Mouse (Mus musculus) neural tube, embryonic 15.5 days (tissue): Measurements from ENCODE around the gene Stim1. TPM values are rescaled to one million over a fixed set of nuclear protein-coding genes. Genes with fewer than 3 reads are reported as not detected.
"Not testable (repeated sequence)": the region's sequence is repeated elsewhere in the genome, so short reads cannot be mapped to it uniquely, and the experiment has no call there.

Experiments
- ATAC-seq: fragments of 200-750 bp; cut with Nextera tagmentation; 2 replicates; pipeline ENCODE4 v1.8.0; 2017; ENCODE audit warnings: mild to moderate bottlenecking, moderate TSS enrichment, moderate library complexity; ENCODE audit not compliant: low FRiP score
- H3K27ac ChIP-seq: fragments of 300-500 bp; sonication (generic); replicated peaks from 2 replicates; pipeline ENCODE4 v1.5.1; 2015; ENCODE audit warnings: mild to moderate bottlenecking, inconsistent platforms
- H3K27me3 ChIP-seq: fragments of 300-500 bp; sonication (generic); replicated peaks from 2 replicates; pipeline ENCODE4 v1.6.1; 2015; ENCODE audit warnings: inconsistent platforms
- H3K36me3 ChIP-seq: fragments of 300-500 bp; sonication (generic); 2 replicates; pipeline ENCODE4 v1.6.1; 2015; ENCODE audit warnings: inconsistent platforms
- H3K4me1 ChIP-seq: fragments of 300-500 bp; sonication (generic); 2 replicates; pipeline ENCODE4 v1.6.1; 2015; ENCODE audit warnings: inconsistent platforms
- H3K4me2 ChIP-seq: fragments of 300-500 bp; sonication (generic); 2 replicates; pipeline ENCODE4 v1.6.1; 2015; ENCODE audit warnings: inconsistent platforms, mild to moderate bottlenecking, moderate library complexity
- H3K4me3 ChIP-seq: fragments of 300-500 bp; sonication (generic); replicated peaks from 2 replicates; pipeline ENCODE4 v1.5.1; 2015; ENCODE audit warnings: mild to moderate bottlenecking, inconsistent platforms
- H3K9ac ChIP-seq: fragments of 300-500 bp; sonication (generic); replicated peaks from 2 replicates; pipeline ENCODE4 v1.6.1; 2015; ENCODE audit warnings: mild to moderate bottlenecking, inconsistent platforms
- H3K9me3 ChIP-seq: fragments of 300-500 bp; sonication (generic); replicated peaks from 2 replicates; pipeline ENCODE4 v1.6.1; 2016; ENCODE audit warnings: inconsistent platforms
- WGBS: fragments of 180-500 bp; shearing (Covaris S2); methylation state at CpG from one replicate; pipeline ENCODE4 v1.1.7; 2015; ENCODE audit warnings: mixed read lengths; 5-methylcytosine and 5-hydroxymethylcytosine counted together
- polyA plus RNA-seq: library from polyadenylated mRNA; unstranded; fragments of >200 nt; fragmentation: Nextera tagmentation; extraction: Ambion mirVana; gene quantifications from 2 replicates; pipeline ENCODE4 v1.2.1, GENCODE M21; 2015

The Stim1 gene
- polyA plus RNA-seq, 1 experiment from 2014 or later = 13.2 TPM

DNA sequence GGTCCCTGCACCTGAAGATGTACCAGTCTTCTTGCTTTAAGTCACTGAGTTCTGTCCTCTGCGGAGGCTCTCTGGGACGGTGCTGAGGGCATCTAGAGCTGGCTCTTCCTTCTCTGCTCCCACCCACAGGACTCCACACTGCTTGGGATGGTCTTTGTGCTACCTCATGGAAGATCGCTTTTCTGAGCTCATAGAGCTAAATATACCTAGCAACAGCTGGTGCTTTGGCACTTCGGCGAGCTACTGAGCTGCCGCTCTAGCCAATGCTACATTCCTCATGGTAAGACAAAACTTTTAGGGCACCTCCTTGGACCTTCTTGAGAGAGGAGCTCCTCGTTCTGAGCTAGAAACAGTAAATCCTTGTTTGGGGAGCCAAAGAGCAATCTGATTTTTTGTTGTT lies 115.6 kb downstream of the Stim1 start:
- 92% methylated on average over 7 of the region's 7 CpGs for WGBS
- H3K36me3 ChIP-seq = no peaks in the 10 kb centered on the region

DNA sequence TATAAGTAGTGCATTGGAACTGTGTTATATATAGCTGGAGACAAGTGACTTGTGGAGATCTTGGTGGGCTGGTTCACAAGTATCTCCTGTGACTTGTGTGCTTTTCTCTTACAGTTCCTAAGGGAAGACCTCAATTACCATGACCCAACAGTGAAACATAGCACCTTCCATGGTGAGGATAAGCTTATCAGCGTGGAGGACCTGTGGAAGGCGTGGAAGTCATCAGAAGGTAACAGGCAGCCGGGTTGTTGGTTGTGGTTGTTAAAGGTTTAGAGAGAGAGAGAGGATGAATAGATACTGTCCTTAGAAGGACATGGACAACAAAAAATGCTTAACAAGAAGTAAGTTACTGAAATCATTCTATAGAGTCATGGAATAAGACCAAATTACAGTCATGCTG lies 118.4 kb downstream of the Stim1 start:
- H3K9me3 ChIP-seq = no peaks in the 10 kb centered on the region
- H3K4me1 ChIP-seq = no peaks in the 10 kb centered on the region
- H3K4me3 ChIP-seq = no peak overlapping the region
- no peaks in the 10 kb centered on the region for H3K36me3 ChIP-seq
- ATAC-seq = no peak
- 91% methylated on average over 3 of the region's 3 CpGs for WGBS
- no peak overlapping the region for H3K9ac ChIP-seq
- no peaks in the 10 kb centered on the region for H3K27me3 ChIP-seq
- H3K27ac ChIP-seq = no peak overlapping the region
- no peak overlapping the region for H3K4me2 ChIP-seq

More for the DNA sequence above, 115.6 kb downstream of the Stim1 start:
- no peak for ATAC-seq
- Histone ChIP-seq H3K4me3 (no peak overlapping the region), H3K4me1 (no peaks in the 10 kb centered on the region), H3K9ac (no peak overlapping the region), H3K27ac (no peak overlapping the region), H3K9me3 (no peaks in the 10 kb centered on the region), H3K27me3 (no peaks in the 10 kb centered on the region), H3K4me2 (no peak overlapping the region)

DNA sequence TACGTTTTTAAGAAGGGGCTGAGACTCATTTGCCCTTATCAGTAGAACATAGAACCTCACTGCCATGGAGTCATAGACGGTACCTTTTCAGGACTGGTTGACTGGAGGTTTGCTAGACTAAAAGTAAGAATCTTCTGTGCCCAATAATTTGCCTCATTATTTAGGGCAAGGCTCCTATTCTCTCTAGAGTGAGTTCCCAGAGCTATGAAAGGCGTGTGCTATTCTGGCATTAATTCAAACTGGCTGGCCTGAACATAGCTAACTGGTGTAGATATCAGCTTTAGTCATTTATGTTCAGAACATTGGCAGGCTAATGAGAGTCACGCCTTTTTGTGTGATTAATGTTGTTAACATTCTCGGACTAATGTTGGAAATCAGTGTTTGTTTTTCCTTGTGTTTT lies 121.5 kb downstream of the Stim1 start:
- ATAC-seq = no peak
- H3K4me2 ChIP-seq = no peak overlapping the region
- H3K27me3 ChIP-seq = no peaks in the 10 kb centered on the region
- no peak overlapping the region for H3K9ac ChIP-seq
- H3K27ac ChIP-seq = no peak overlapping the region
- H3K4me3 ChIP-seq = no peak overlapping the region
- no peaks in the 10 kb centered on the region for H3K36me3 ChIP-seq
- H3K4me1 ChIP-seq = no peaks in the 10 kb centered on the region
- WGBS = 71% methylated on average over 5 of the region's 5 CpGs
- no peaks in the 10 kb centered on the region for H3K9me3 ChIP-seq

DNA sequence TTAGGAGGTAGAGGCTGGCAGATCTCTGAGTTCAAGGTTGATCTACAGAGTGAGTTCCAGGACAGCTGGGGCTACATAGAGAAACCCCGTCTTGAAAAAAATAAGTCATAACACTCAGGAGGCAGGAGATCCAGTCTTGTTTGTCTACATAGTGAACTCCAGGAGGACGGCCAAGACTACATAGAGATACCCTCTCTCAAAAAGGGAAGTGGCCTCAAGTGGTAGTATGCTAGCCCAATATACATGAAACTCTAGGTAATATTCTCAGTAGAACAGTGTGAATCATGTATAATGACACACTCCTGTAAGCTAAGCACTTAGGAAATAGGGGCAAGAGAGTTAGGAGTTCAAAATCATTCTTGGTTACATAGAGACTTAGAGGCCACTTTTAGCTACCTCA lies 126.3 kb downstream of the Stim1 start:
- Histone ChIP-seq H3K9me3 (no peaks in the 10 kb centered on the region), H3K27me3 (no peaks in the 10 kb centered on the region), H3K4me1 (no peaks in the 10 kb centered on the region), H3K4me3 (no peak overlapping the region), H3K27ac (no peak overlapping the region), H3K9ac (no peak overlapping the region), H3K36me3 (no peaks in the 10 kb centered on the region), H3K4me2 (no peak overlapping the region)
- WGBS = 92% methylated on average over 2 of the region's 2 CpGs
- ATAC-seq = no peak

DNA sequence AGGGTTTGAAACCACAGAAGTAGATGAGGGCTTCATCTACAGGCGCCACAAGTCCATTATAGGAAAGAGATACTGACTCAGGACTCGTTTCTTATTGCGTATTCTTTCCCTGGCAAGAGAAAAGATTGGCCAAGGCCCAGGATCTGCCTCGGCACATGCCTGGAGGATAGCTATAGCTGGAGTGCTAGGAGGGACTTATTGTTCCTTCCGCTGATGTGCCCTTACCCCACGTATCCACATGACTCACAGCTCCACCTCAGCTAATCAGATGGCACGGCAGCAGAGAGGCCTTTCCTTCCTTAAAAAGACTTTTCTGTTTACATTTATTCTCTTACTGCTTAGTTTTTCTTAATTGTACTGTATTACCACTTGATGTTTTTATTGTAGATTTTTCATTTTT lies 128.3 kb downstream of the Stim1 start:
- WGBS = 78% methylated on average over 7 of the region's 7 CpGs
- no peak overlapping the region for H3K4me2 ChIP-seq

DNA sequence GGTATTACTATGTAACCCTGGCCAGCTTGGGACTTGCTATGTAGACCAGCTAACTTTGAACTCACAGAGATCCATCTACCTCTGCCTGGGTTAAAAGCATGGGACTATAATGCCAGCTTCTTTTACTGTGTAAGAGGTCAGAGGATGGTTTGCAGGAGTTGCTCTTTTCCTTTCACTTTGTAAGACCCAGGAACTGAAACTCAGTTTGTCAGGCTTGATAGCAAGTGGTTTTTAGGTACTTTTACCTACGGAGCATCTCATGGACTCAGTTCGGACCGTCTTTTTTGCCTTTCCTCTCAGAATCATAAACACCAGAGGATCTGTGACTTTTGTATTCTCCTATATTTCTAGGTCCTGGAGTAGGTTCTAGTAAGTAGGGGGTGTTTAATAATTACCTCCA lies 128.7 kb downstream of the Stim1 start:
- Histone ChIP-seq H3K36me3 (no peaks in the 10 kb centered on the region), H3K9ac (no peak overlapping the region), H3K9me3 (no peaks in the 10 kb centered on the region), H3K4me2 (no peak overlapping the region), H3K27ac (no peak overlapping the region), H3K4me3 (no peak overlapping the region), H3K27me3 (no peaks in the 10 kb centered on the region), H3K4me1 (no peaks in the 10 kb centered on the region)
- 92% methylated on average over 3 of the region's 3 CpGs for WGBS
- no peak for ATAC-seq

More for the DNA sequence above, 128.3 kb downstream of the Stim1 start:
- Histone ChIP-seq H3K4me1 (no peaks in the 10 kb centered on the region), H3K27ac (no peak overlapping the region), H3K9ac (no peak overlapping the region), H3K4me3 (no peak overlapping the region), H3K36me3 (no peaks in the 10 kb centered on the region), H3K9me3 (no peaks in the 10 kb centered on the region), H3K27me3 (no peaks in the 10 kb centered on the region)
- ATAC-seq = no peak

DNA sequence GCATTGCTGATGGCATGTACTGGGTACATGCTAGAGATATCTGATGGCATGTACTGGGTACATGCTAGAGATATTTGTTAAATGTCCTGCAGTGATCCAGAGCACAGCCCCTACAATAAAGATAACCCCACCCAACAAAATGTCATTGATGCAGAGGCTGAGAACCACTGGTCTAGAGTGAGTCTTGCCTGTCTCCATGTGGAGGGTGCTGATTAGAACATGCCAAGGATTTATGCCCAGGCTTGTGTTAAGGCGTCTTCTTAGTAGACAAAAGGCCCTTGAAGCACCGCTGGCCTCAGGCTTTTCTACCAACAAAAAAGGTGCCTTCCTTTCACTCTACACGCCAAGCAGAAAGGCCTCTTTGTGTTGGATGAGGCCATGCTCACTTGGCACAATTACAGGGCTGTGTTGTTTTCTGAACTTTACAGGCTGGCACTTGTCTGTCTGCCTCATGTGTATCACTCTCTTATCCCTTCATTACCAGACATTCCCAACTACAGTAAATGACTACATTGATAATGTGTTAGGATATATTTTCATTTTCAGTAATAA lies 131.7 kb downstream of the Stim1 start:
- no peaks in the 10 kb centered on the region for H3K27me3 ChIP-seq
- H3K27ac ChIP-seq = no peak overlapping the region
- no peak overlapping the region for H3K4me2 ChIP-seq
- H3K36me3 ChIP-seq = no peaks in the 10 kb centered on the region
- no peaks in the 10 kb centered on the region for H3K9me3 ChIP-seq
- ATAC-seq = no peak
- H3K4me3 ChIP-seq = no peak overlapping the region
- no peak overlapping the region for H3K9ac ChIP-seq
- no peaks in the 10 kb centered on the region for H3K4me1 ChIP-seq
- WGBS = 24% methylated on average over 3 of the region's 3 CpGs

DNA sequence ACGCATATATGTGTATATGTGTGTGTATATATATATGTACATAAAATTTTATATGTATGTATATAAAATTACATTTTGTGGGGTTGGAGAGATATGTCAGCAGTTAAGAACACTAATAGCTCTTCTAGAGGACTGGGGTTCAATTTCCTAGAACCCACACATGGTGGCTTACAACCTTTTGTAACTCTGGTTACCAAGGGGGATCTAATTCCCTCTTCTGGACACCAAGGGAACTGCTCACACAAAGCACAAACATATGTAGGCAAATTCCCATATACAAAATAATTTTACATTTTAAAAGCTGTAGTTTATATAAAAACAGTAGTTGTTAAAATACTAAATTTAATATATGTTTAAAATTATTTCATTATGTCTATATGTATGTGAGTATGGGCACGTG lies 136.5 kb downstream of the Stim1 start:
- Histone ChIP-seq H3K27me3 (no peaks in the 10 kb centered on the region), H3K9ac (no peak overlapping the region), H3K27ac (no peak overlapping the region), H3K9me3 (no peaks in the 10 kb centered on the region), H3K4me3 (no peak overlapping the region), H3K36me3 (peaks cover 5% of the 10 kb centered on the region; the same call in 1 of the 2 replicates), H3K4me2 (no peak overlapping the region), H3K4me1 (no peaks in the 10 kb centered on the region)
- no peak for ATAC-seq
- 93% methylated on average over 2 of the region's 2 CpGs for WGBS

DNA sequence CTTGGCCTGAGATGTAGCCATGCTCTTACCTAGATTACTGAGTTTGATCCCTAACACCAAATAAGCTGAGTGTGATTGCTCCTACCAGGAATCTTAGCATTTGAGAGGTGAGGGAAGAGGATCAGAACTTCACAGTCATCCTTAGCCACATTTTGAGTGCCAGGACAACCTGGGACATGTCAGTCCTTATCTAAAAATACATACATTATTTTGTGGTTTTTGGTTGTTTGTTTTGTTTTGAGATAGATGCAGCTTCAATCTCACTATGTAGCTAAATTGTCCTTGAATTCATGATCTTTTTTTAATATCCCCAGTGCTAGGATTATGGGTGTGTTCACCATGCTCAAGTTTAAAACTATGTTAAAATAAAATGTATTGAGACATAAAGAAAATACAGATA lies 139.8 kb downstream of the Stim1 start:
- H3K27me3 ChIP-seq = no peaks in the 10 kb centered on the region
- H3K9me3 ChIP-seq = no peaks in the 10 kb centered on the region
- no peak overlapping the region for H3K4me3 ChIP-seq
- H3K4me1 ChIP-seq = no peaks in the 10 kb centered on the region
- H3K4me2 ChIP-seq = no peak overlapping the region
- H3K27ac ChIP-seq = no peak overlapping the region
- H3K9ac ChIP-seq = no peak overlapping the region
- peaks cover 5% of the 10 kb centered on the region; the same call in 1 of the 2 replicates for H3K36me3 ChIP-seq
- ATAC-seq = no peak

DNA sequence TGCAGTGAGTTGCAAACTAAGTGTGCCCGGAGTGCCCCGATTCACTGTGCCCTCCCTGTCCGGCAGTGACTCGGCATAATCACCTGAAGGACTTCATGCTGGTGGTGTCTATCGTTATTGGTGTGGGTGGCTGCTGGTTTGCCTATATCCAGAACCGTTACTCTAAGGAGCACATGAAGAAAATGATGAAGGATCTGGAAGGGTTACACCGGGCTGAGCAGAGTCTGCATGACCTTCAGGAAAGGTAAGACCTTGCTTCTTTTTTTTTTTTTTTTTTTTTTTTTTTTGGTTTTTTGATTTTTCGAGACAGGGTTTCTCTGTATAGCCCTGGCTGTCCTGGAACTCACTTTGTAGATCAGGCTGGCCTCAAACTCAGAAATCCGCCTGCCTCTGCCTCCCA lies 147.7 kb downstream of the Stim1 start:
- not testable (repeated sequence) for H3K27ac ChIP-seq, H3K4me1 ChIP-seq, H3K9me3 ChIP-seq, H3K4me2 ChIP-seq, H3K4me3 ChIP-seq, H3K27me3 ChIP-seq, ATAC-seq, H3K36me3 ChIP-seq, H3K9ac ChIP-seq
- WGBS = 94% methylated on average over 9 of the region's 9 CpGs

DNA sequence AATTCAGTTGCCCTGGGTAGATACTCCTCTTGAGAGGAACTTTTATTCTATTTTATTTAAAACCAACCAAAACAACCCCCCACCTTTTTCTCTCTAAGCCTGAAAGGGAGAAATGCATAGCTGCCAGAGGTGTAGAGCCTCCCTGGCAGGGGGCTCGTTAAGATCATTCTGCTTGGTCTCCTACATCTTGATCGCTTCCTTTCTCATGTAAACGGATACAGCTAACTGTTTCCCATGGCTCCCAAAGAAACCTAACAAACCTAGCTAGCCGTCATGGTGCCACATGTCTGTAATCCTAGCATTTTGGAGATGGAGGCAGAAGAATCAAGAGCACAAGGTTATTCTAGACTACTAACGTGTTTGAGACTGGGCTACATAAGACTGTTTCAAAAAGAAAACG lies 148.2 kb downstream of the Stim1 start:
- H3K9me3 ChIP-seq = no peaks in the 10 kb centered on the region
- no peak overlapping the region for H3K27ac ChIP-seq
- no peaks in the 10 kb centered on the region for H3K27me3 ChIP-seq
- no peak overlapping the region for H3K4me3 ChIP-seq
- WGBS = 53% methylated on average over 6 of the region's 6 CpGs
- H3K36me3 ChIP-seq = no peaks in the 10 kb centered on the region
- H3K4me1 ChIP-seq = no peaks in the 10 kb centered on the region
- no peak overlapping the region for H3K4me2 ChIP-seq
- no peak overlapping the region for H3K9ac ChIP-seq
- ATAC-seq = no peak

DNA sequence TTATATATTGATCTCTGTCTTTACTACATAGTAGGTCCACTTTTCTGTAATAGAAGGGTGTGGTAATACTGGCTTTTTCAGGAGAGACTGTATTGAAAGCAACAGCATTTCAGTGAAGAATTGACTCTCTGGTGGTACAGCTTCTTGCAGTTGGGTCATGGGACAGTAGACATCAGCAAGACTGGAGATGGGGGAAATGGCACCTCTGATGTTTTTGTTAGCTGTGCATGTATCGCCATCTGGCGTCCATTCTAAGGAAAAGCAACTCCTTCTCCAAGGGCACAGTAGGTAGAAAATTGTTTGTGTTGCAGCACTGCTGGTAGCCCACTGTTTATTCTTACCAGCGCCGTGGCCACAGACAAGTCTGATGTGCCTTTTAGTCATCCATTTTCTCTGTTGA lies 149.8 kb downstream of the Stim1 start:
- Histone ChIP-seq H3K4me1 (no peaks in the 10 kb centered on the region), H3K9me3 (no peaks in the 10 kb centered on the region), H3K9ac (no peak overlapping the region), H3K27ac (no peak overlapping the region), H3K4me2 (no peak overlapping the region), H3K4me3 (no peak overlapping the region), H3K27me3 (no peaks in the 10 kb centered on the region), H3K36me3 (no peaks in the 10 kb centered on the region)
- 7% methylated on average over 4 of the region's 4 CpGs for WGBS
- peak; percentile 86 for ATAC-seq

DNA sequence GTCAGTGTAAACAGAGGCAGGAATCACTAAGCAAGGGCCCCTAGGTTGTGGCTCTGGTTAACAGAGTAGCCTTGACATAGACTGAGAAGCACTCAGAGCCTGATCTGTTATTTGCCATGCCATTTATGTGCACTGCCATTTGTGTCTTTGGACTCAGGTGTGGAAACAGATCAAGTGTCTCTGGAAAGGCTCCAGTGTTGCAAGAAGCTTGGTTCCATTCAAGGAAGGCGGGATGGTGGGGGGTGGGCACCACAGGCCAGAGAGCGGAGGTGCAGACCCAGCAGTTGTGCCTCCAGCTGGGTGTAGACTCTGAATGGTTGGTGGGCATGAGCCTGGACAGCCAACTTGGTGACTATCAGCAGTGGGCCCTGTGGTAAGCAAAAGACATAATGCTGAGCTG lies 154.4 kb downstream of the Stim1 start:
- ATAC-seq = no peak
- H3K27me3 ChIP-seq = no peaks in the 10 kb centered on the region
- H3K4me3 ChIP-seq = no peak overlapping the region
- no peaks in the 10 kb centered on the region for H3K36me3 ChIP-seq
- H3K27ac ChIP-seq = no peak overlapping the region
- no peak overlapping the region for H3K4me2 ChIP-seq
- no peak overlapping the region for H3K9ac ChIP-seq
- H3K9me3 ChIP-seq = no peaks in the 10 kb centered on the region
- WGBS = 95% methylated on average over 2 of the region's 2 CpGs
- no peaks in the 10 kb centered on the region for H3K4me1 ChIP-seq
